Mouse (Mus musculus) thymus, postnatal 36 days (tissue): ENCODE results near the gene Arsk.

Source experiments
- DNase-seq, 2 experiments: peaks; one replicate each; pipeline ENCODE4 v3.0.0; 2022; ENCODE audit warnings: mixed read lengths in 2 of 2

Gene Arsk

DNA sequence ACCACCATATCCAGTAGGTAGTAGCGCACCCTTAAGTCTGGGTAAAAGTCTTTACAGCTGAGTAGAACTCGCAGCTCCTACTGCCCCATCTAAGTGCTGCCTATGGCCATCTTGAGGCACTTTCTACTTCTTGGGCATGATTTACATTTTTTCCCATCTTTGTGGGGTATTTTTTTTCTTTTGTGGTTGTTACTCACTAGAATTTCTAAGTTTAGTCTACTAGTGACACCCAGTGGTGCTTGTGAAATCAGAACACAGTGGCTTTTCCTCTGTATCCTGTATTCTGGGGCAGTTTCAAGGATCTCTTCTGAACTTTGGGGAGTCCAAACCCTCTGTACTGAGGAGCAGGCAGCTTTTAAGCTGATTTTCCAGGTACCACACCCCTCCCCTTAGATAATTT lies 76.7 kb downstream of the Arsk start:
- no peak for DNase-seq

DNA sequence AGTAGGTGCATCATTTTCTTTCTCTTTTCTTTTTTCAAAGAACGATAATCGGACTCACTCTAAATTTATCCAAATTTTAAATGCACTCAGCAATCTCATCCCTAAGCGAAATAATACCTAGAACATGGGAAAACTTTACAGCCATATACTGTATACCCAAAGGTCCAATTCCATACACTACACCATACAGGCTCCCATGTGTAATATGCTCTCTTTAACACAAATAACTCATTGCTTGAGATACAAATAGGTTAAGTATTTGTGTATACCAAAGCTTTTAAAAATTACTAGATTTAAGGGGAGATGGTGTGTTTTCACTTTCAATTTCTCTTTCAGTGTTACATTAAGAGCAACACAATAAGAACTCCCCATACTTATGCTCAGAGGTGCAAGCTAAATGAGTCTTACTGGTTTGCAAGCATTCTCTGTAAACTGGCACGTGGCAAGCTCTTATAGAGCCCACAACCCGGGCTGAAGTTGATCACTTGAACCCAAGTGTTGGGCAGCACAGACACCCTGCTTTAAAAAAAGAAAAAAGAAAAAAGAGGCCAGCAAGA lies 79.5 kb downstream of the Arsk start:
- DNase-seq = no peak

- peak; percentile 98 to 99 for DNase-seq
These were observed 80.3 kb downstream of the Arsk start, which contains the start of gene Rfesd for GRCm38 (mm10) chr13:76017974-76018843. Gene Rfesd (minus strand): TSS chr13:76018719.

GRCm38 (mm10) chr13:76017465-76017864 lies 81.0 kb downstream of the Arsk start:
- DNase-seq = no peak

- DNase-seq = no peak
These were observed 83.9 kb downstream of the Arsk start for GRCm38 (mm10) chr13:76014511-76014910.
